Mouse (Mus musculus): ENCODE data around the gene St6galnac6. TPM values are rescaled to one million over a fixed set of nuclear protein-coding genes. Genes with fewer than 3 reads are reported as not detected.
A peak's percentile ranks its signal among the peaks of the same experiment; 100 is the strongest.

Gene St6galnac6
- polyA plus RNA-seq, 1 experiment from 2014 or later, result 15.3 TPM

GRCm38 (mm10) chr2:32598506-32598905 is 1.0 kb upstream of the St6galnac6 start:
- Histone ChIP-seq H3K4me2 (ENCODE audit: low read length) (no peak overlapping the region), H3K36me3 (ENCODE audit: insufficient read depth, low read length) (peaks cover 6% of the 10 kb centered on the region; the same call in 1 of the 2 replicates), H3K4me3 (replicated peaks; ENCODE audit: low read depth, low read length) (no peak overlapping the region), H3K27me3 (ENCODE audit: insufficient read depth, low read length) (no peaks in the 10 kb centered on the region), H3K9me3 (replicated peaks; ENCODE audit: low read length) (no peaks in the 10 kb centered on the region), H3K27ac (no peak overlapping the region), H3K9ac (ENCODE audit: low read depth, low read length) (no peak overlapping the region), H3K4me1 (replicated peaks; ENCODE audit: insufficient read depth, low read length) (peaks cover 7% of the 10 kb centered on the region)
- no peak for TF ChIP-seq CTCF (IDR thresholded peaks at IDR 0.05; ENCODE audit: low read depth)
- WGBS, result 54% methylated on average over 8 of the region's 8 CpGs
- ATAC-seq (replicated peaks; ENCODE audit: low FRiP score, low read depth), result no peak
- no peak for DNase-seq (ENCODE audit: low spot score)

- WGBS, result 48% methylated on average over 8 of the region's 8 CpGs
- Histone ChIP-seq H3K36me3 (ENCODE audit: insufficient read depth, low read length) (no peaks in the 10 kb centered on the region), H3K9me3 (replicated peaks; ENCODE audit: low read length) (no peaks in the 10 kb centered on the region), H3K4me1 (replicated peaks; ENCODE audit: insufficient read depth, low read length) (peaks cover 7% of the 10 kb centered on the region), H3K4me2 (ENCODE audit: low read length) (no peak overlapping the region), H3K9ac (ENCODE audit: low read depth, low read length) (no peak overlapping the region), H3K27me3 (ENCODE audit: insufficient read depth, low read length) (no peaks in the 10 kb centered on the region), H3K4me3 (replicated peaks; ENCODE audit: low read depth, low read length) (no peak overlapping the region), H3K27ac (0 out of 2 replicates have a peak overlapping the region, but pooled peaks have one; percentile 27)
- peak; percentile 56 for TF ChIP-seq CTCF (IDR thresholded peaks at IDR 0.05; ENCODE audit: low read depth)
- ATAC-seq (replicated peaks; ENCODE audit: low FRiP score, low read depth) (no peak), DNase-seq (ENCODE audit: low spot score) (no peak)
Measured at GRCm38 (mm10) chr2:32601417-32602065, 2.0 kb downstream of the St6galnac6 start.

GRCm38 (mm10) chr2:32602600-32603054 is 3.1 kb downstream of the St6galnac6 start:
- Histone ChIP-seq H3K4me3 (replicated peaks; ENCODE audit: low read depth, low read length) (peak overlapping the region; percentile 15), H3K4me2 (ENCODE audit: low read length) (peak overlapping the region; percentile 51), H3K36me3 (ENCODE audit: insufficient read depth, low read length) (no peaks in the 10 kb centered on the region), H3K27me3 (ENCODE audit: insufficient read depth, low read length) (no peaks in the 10 kb centered on the region), H3K9ac (ENCODE audit: low read depth, low read length) (peak overlapping the region; percentile 18; the same call in 1 of the 2 replicates), H3K4me1 (replicated peaks; ENCODE audit: insufficient read depth, low read length) (peaks cover 7% of the 10 kb centered on the region), H3K9me3 (replicated peaks; ENCODE audit: low read length) (no peaks in the 10 kb centered on the region), H3K27ac (peak overlapping the region; percentile 27; the same call in 1 of the 2 replicates)
- ATAC-seq (replicated peaks; ENCODE audit: low FRiP score, low read depth) (peak; percentile 44; the same call in 1 of the 2 replicates), DNase-seq (ENCODE audit: low spot score) (peak; percentile 90)
- peak; percentile 94 for TF ChIP-seq CTCF (IDR thresholded peaks at IDR 0.05; ENCODE audit: low read depth)
- under 1% methylated on average over 11 of the region's 11 CpGs for WGBS

- 42% methylated on average over 10 of the region's 10 CpGs for WGBS
- H3K27me3 ChIP-seq (ENCODE audit: insufficient read depth, low read length), result no peaks in the 10 kb centered on the region
- no peaks in the 10 kb centered on the region for H3K36me3 ChIP-seq (ENCODE audit: insufficient read depth, low read length)
- no peak for TF ChIP-seq CTCF (IDR thresholded peaks at IDR 0.05; ENCODE audit: low read depth)
- no peaks in the 10 kb centered on the region for H3K9me3 ChIP-seq (replicated peaks; ENCODE audit: low read length)
- DNase-seq (ENCODE audit: low spot score) (no peak), ATAC-seq (replicated peaks; ENCODE audit: low FRiP score, low read depth) (no peak)
- H3K4me3 ChIP-seq (replicated peaks; ENCODE audit: low read depth, low read length), result no peak overlapping the region
- no peak overlapping the region for H3K4me2 ChIP-seq (ENCODE audit: low read length)
- H3K4me1 ChIP-seq (replicated peaks; ENCODE audit: insufficient read depth, low read length), result peaks cover 7% of the 10 kb centered on the region
- H3K27ac ChIP-seq, result no peak overlapping the region
- no peak overlapping the region for H3K9ac ChIP-seq (ENCODE audit: low read depth, low read length)
Measured at GRCm38 (mm10) chr2:32604631-32605030, 5.1 kb downstream of the St6galnac6 start.

GRCm38 (mm10) chr2:32606161-32607142 is 6.9 kb downstream of the St6galnac6 start:
- 13% methylated on average over 46 of the region's 55 CpGs for WGBS
- H3K9ac ChIP-seq (ENCODE audit: low read depth, low read length), result peak overlapping the region; percentile 66
- no peaks in the 10 kb centered on the region for H3K36me3 ChIP-seq (ENCODE audit: insufficient read depth, low read length)
- H3K27me3 ChIP-seq (ENCODE audit: insufficient read depth, low read length), result no peaks in the 10 kb centered on the region
- peak; percentile 80 for TF ChIP-seq CTCF (IDR thresholded peaks at IDR 0.05; ENCODE audit: low read depth)
- ATAC-seq (replicated peaks; ENCODE audit: low FRiP score, low read depth), result peak; percentile 64
- peak overlapping the region; percentile 61 for H3K4me3 ChIP-seq (replicated peaks; ENCODE audit: low read depth, low read length)
- peak overlapping the region; percentile 10; the same call in 1 of the 2 replicates for H3K27ac ChIP-seq
- DNase-seq (ENCODE audit: low spot score), result peak; percentile 88
- H3K9me3 ChIP-seq (replicated peaks; ENCODE audit: low read length), result no peaks in the 10 kb centered on the region
- peak overlapping the region; percentile 81 for H3K4me2 ChIP-seq (ENCODE audit: low read length)
- peaks cover 11% of the 10 kb centered on the region for H3K4me1 ChIP-seq (replicated peaks; ENCODE audit: insufficient read depth, low read length)

Data from kidney, postnatal 0 days (tissue).